Mouse (Mus musculus) limb, embryonic 15.5 days (tissue): ENCODE measurements around the gene Btbd1. TPM values are rescaled to one million over a fixed set of nuclear protein-coding genes. Genes with fewer than 3 reads are reported as not detected.
A peak's percentile ranks its signal among the peaks of the same experiment; 100 is the strongest.
"Not testable (repeated sequence)": the region's sequence is repeated elsewhere in the genome, so short reads cannot be mapped to it uniquely, and the experiment has no call there.

ENCODE experiments used
- ATAC-seq: fragments of 200-750 bp; cut with Nextera tagmentation; 2 replicates; pipeline ENCODE4 v1.8.0; 2017; ENCODE audit warnings: low read depth, moderate TSS enrichment; ENCODE audit not compliant: insufficient number of reproducible peaks, low FRiP score, low TSS enrichment
- H3K27ac ChIP-seq: fragments of 300-500 bp; sonication (generic); 2 replicates; pipeline ENCODE4 v1.5.1; 2015; ENCODE audit warnings: moderate library complexity, mild to moderate bottlenecking, inconsistent platforms
- H3K27me3 ChIP-seq: fragments of 300-500 bp; sonication (generic); 2 replicates; pipeline ENCODE4 v1.6.1; 2015; ENCODE audit warnings: inconsistent platforms
- H3K36me3 ChIP-seq: fragments of 300-500 bp; sonication (generic); 2 replicates; pipeline ENCODE4 v1.6.1; 2015; ENCODE audit warnings: inconsistent platforms
- H3K4me1 ChIP-seq: fragments of 300-500 bp; sonication (generic); 2 replicates; pipeline ENCODE4 v1.6.1; 2015; ENCODE audit warnings: inconsistent platforms
- H3K4me2 ChIP-seq: fragments of 300-500 bp; sonication (generic); 2 replicates; pipeline ENCODE4 v1.6.1; 2015; ENCODE audit warnings: mild to moderate bottlenecking, inconsistent platforms
- H3K4me3 ChIP-seq: fragments of 300-500 bp; sonication (generic); 2 replicates; pipeline ENCODE4 v1.5.1; 2015; ENCODE audit warnings: mild to moderate bottlenecking, inconsistent platforms
- H3K9ac ChIP-seq: fragments of 300-500 bp; sonication (generic); 2 replicates; pipeline ENCODE4 v1.6.1; 2015; ENCODE audit warnings: inconsistent platforms
- H3K9me3 ChIP-seq: fragments of 300-500 bp; sonication (generic); 2 replicates; pipeline ENCODE4 v1.6.1; 2016; ENCODE audit warnings: inconsistent platforms
- WGBS: fragments of 180-500 bp; shearing (Covaris S2); methylation state at CpG from one replicate; pipeline ENCODE4 v1.1.7; 2015; 5-methylcytosine and 5-hydroxymethylcytosine counted together
- polyA plus RNA-seq: library from polyadenylated mRNA; unstranded; fragments of >200 nt; fragmentation: Nextera tagmentation; extraction: Ambion mirVana; gene quantifications from 2 replicates; pipeline ENCODE4 v1.2.1, GENCODE M21; 2015

Gene Btbd1
- polyA plus RNA-seq, 1 experiment from 2014 or later, result 61.9 TPM

GRCm38 (mm10) chr7:81847777-81848176 lies 18.5 kb upstream of the Btbd1 start:
- ATAC-seq, result no peak
- H3K9ac ChIP-seq, result no peak overlapping the region
- H3K4me1 ChIP-seq, result no peaks in the 10 kb centered on the region; the same call in 1 of the 2 replicates
- no peaks in the 10 kb centered on the region for H3K9me3 ChIP-seq
- H3K27me3 ChIP-seq, result no peaks in the 10 kb centered on the region
- H3K36me3 ChIP-seq, result no peaks in the 10 kb centered on the region
- no peak overlapping the region for H3K4me3 ChIP-seq
- no peak overlapping the region for H3K4me2 ChIP-seq
- no peak overlapping the region for H3K27ac ChIP-seq
- WGBS, result 17% methylated on average over 4 of the region's 4 CpGs

DNA sequence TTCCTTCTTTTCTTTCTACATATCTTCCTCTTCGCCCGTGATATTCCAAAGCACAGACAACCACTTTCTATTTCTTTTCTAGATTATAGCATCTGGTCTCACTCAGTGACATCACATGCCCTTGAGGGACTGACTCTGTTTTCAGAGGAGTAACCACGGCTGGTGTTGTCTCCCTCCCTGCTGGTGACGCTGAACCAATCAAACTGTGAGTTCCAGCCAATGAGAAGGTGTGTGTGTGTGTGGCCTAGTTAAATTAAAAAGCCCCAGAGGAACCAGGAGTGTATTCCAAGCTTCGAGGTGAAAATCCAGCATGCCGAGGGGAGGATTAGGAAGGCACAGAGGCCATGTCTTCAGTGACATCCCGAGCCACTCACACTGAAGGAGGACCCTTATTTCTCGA lies 17.8 kb upstream of the Btbd1 start:
- 30% methylated on average over 8 of the region's 8 CpGs for WGBS

DNA sequence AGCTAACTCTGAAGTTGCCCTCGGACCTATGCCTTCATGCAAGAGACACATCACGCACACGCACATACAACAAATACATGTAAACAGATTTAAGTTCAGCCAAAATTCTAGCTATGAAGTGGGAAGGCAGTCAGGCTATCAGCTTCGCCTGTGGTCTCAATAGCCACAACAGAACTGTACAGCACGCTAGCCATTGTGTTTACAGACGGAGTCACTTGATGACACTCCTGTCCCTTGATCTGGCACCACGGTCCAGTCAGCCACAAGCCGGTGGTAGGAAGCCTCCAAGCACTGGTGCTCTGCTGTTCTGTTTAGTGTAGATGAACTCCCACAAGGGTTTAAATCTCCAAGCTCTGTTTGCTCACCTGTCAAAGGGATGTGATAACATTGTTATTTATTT lies 16.8 kb upstream of the Btbd1 start:
- H3K27me3 ChIP-seq, result no peaks in the 10 kb centered on the region
- H3K4me3 ChIP-seq, result no peak overlapping the region
- no peak overlapping the region for H3K9ac ChIP-seq
- H3K27ac ChIP-seq, result no peak overlapping the region
- ATAC-seq, result no peak
- H3K36me3 ChIP-seq, result no peaks in the 10 kb centered on the region
- H3K9me3 ChIP-seq, result no peaks in the 10 kb centered on the region
- WGBS, result 78% methylated on average over 8 of the region's 8 CpGs
- H3K4me1 ChIP-seq, result no peaks in the 10 kb centered on the region; the same call in 1 of the 2 replicates
- no peak overlapping the region for H3K4me2 ChIP-seq

More for the DNA sequence above, 17.8 kb upstream of the Btbd1 start:
- Histone ChIP-seq H3K27me3 (no peaks in the 10 kb centered on the region), H3K9me3 (no peaks in the 10 kb centered on the region), H3K9ac (no peak overlapping the region), H3K4me2 (no peak overlapping the region), H3K27ac (no peak overlapping the region), H3K36me3 (no peaks in the 10 kb centered on the region), H3K4me1 (no peaks in the 10 kb centered on the region; the same call in 1 of the 2 replicates), H3K4me3 (no peak overlapping the region)
- no peak for ATAC-seq

- no peak overlapping the region for H3K4me3 ChIP-seq
- H3K27ac ChIP-seq, result no peak overlapping the region
- no peaks in the 10 kb centered on the region; the same call in 1 of the 2 replicates for H3K4me1 ChIP-seq
- no peaks in the 10 kb centered on the region for H3K36me3 ChIP-seq
- 66% methylated on average over 3 of the region's 3 CpGs for WGBS
- no peak overlapping the region for H3K9ac ChIP-seq
- no peak overlapping the region for H3K4me2 ChIP-seq
- H3K27me3 ChIP-seq, result no peaks in the 10 kb centered on the region
- no peaks in the 10 kb centered on the region for H3K9me3 ChIP-seq
- ATAC-seq, result no peak
Observed at GRCm38 (mm10) chr7:81845313-81845712, 16.1 kb upstream of the Btbd1 start.

DNA sequence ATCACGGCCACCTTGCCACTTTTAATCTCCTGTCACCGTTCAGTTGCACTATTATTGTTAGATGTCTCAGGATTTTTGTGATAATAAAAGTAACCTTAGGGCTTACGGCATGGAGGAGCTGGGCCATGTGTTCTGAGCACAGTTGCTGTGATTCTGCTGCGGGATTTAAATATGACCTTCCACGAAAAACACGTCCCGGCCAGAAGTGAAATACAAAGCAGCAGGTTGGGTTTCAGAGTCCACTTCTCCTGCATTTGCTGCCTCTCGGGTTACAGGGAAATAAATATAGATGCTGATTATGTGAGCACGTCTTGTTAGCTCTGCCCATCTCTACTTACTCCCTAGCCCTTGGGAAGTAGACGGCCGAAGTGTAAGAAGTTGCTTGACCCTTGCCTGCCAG lies 15.6 kb upstream of the Btbd1 start:
- no peaks in the 10 kb centered on the region for H3K27me3 ChIP-seq
- no peak overlapping the region for H3K4me3 ChIP-seq
- 58% methylated on average over 11 of the region's 11 CpGs for WGBS

DNA sequence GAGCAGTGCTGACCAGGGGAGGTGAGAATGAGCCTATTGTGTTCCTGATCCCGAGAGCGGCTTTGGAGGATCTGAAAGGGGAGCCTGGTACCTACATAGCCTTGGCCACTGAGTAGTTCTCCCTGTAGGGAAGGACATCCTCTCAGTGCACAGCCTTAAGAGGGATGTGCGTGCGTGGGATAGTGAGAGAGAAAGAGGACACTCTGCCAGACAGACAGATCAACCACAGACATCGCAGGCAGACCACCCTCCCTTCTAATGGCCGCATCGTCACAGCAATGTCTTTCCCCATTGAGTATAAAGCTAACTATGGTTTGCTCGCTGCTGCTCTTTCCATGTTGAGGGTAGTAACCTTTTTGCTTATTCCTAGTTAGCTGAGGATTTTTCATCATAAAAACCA lies 14.7 kb upstream of the Btbd1 start:
- Histone ChIP-seq H3K27ac (no peak overlapping the region), H3K4me2 (no peak overlapping the region), H3K4me1 (no peaks in the 10 kb centered on the region; the same call in 1 of the 2 replicates), H3K36me3 (no peaks in the 10 kb centered on the region), H3K27me3 (no peaks in the 10 kb centered on the region), H3K9me3 (no peaks in the 10 kb centered on the region), H3K9ac (no peak overlapping the region), H3K4me3 (no peak overlapping the region)
- ATAC-seq, result no peak
- WGBS, result 80% methylated on average over 8 of the region's 8 CpGs

More for the DNA sequence above, 15.6 kb upstream of the Btbd1 start:
- no peak for ATAC-seq
- Histone ChIP-seq H3K27ac (no peak overlapping the region), H3K36me3 (no peaks in the 10 kb centered on the region), H3K9ac (no peak overlapping the region), H3K4me1 (no peaks in the 10 kb centered on the region; the same call in 1 of the 2 replicates), H3K9me3 (no peaks in the 10 kb centered on the region), H3K4me2 (no peak overlapping the region)

GRCm38 (mm10) chr7:81842998-81843397 lies 13.8 kb upstream of the Btbd1 start:
- no peak overlapping the region for H3K4me3 ChIP-seq
- WGBS, result 76% methylated on average over 1 of the region's 1 CpGs
- H3K36me3 ChIP-seq, result no peaks in the 10 kb centered on the region
- no peak overlapping the region for H3K4me2 ChIP-seq
- H3K27me3 ChIP-seq, result no peaks in the 10 kb centered on the region
- ATAC-seq, result no peak
- no peaks in the 10 kb centered on the region for H3K9me3 ChIP-seq
- no peak overlapping the region for H3K27ac ChIP-seq
- no peaks in the 10 kb centered on the region; the same call in 1 of the 2 replicates for H3K4me1 ChIP-seq
- no peak overlapping the region for H3K9ac ChIP-seq

GRCm38 (mm10) chr7:81842141-81842540 lies 12.9 kb upstream of the Btbd1 start:
- 88% methylated on average over 7 of the region's 7 CpGs for WGBS
- Histone ChIP-seq H3K4me3 (no peak overlapping the region), H3K4me1 (no peaks in the 10 kb centered on the region; the same call in 1 of the 2 replicates), H3K9me3 (no peaks in the 10 kb centered on the region), H3K9ac (no peak overlapping the region), H3K36me3 (no peaks in the 10 kb centered on the region), H3K27ac (no peak overlapping the region), H3K27me3 (no peaks in the 10 kb centered on the region), H3K4me2 (no peak overlapping the region)
- no peak for ATAC-seq

DNA sequence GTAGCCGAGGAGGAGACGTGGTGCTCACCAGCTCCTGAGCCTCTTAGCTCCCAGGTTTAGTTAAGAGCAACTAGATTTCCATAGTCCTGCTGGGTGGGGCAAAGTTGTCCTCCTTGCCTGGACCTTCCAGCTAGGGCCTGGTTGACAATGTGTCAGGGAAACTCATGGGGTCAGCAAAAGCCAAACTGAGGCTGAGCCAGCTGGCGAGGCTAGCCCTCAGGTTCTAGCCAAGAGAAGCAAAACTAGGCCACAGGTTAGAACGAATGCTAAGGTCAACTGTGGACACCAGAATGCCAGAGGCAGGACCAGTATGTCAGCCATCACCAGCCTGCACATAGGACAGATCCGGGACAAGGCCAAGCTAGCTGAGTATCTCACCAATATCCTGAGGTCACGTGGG lies 12.2 kb upstream of the Btbd1 start:
- no peak for ATAC-seq
- no peak overlapping the region for H3K4me3 ChIP-seq
- no peaks in the 10 kb centered on the region for H3K27me3 ChIP-seq
- no peaks in the 10 kb centered on the region for H3K4me1 ChIP-seq
- no peak overlapping the region for H3K27ac ChIP-seq
- no peak overlapping the region for H3K9ac ChIP-seq
- no peaks in the 10 kb centered on the region for H3K36me3 ChIP-seq
- H3K9me3 ChIP-seq, result no peaks in the 10 kb centered on the region
- no peak overlapping the region for H3K4me2 ChIP-seq
- WGBS, result 81% methylated on average over 6 of the region's 6 CpGs

- no peak for ATAC-seq
- no peak overlapping the region for H3K4me3 ChIP-seq
- peak overlapping the region; percentile 7; the same call in 1 of the 2 replicates for H3K27ac ChIP-seq
- H3K9ac ChIP-seq, result no peak overlapping the region
- no peaks in the 10 kb centered on the region for H3K36me3 ChIP-seq
- no peaks in the 10 kb centered on the region for H3K4me1 ChIP-seq
- WGBS, result 67% methylated on average over 7 of the region's 7 CpGs
- no peak overlapping the region for H3K4me2 ChIP-seq
- H3K27me3 ChIP-seq, result no peaks in the 10 kb centered on the region
- no peaks in the 10 kb centered on the region for H3K9me3 ChIP-seq
Observed at GRCm38 (mm10) chr7:81840661-81841181, 11.5 kb upstream of the Btbd1 start.

DNA sequence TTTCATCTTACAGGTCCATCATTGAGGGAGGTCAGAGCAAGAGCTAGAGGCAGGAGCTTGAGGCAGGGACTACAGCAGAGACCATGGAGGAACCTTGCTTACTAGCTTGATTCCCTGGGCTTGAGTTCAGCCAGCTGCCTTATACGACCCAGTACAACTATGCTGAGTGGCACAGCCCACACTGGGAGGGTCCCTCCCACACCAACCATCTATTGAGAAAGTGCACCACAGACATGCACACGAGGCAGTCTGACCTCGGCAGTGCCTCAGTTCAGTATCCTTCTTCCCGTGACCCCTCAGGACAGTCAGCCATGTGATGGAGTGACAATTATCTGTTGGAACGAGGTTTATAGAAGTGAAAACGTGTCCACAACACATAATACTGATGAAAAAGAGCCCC lies 10.5 kb upstream of the Btbd1 start:
- no peak overlapping the region for H3K9ac ChIP-seq
- H3K36me3 ChIP-seq, result no peaks in the 10 kb centered on the region
- no peaks in the 10 kb centered on the region for H3K4me1 ChIP-seq
- WGBS, result 56% methylated on average over 6 of the region's 6 CpGs
- H3K4me3 ChIP-seq, result no peak overlapping the region
- ATAC-seq, result no peak
- no peaks in the 10 kb centered on the region for H3K27me3 ChIP-seq
- no peaks in the 10 kb centered on the region for H3K9me3 ChIP-seq
- H3K4me2 ChIP-seq, result no peak overlapping the region
- no peak overlapping the region for H3K27ac ChIP-seq

GRCm38 (mm10) chr7:81837771-81838170 lies 8.5 kb upstream of the Btbd1 start:
- not testable (repeated sequence) for H3K27me3 ChIP-seq, H3K27ac ChIP-seq, H3K4me2 ChIP-seq, H3K4me1 ChIP-seq, ATAC-seq, H3K9ac ChIP-seq, H3K9me3 ChIP-seq, H3K36me3 ChIP-seq, H3K4me3 ChIP-seq
- 79% methylated on average over 5 of the region's 5 CpGs for whole genome bisulfite sequencing

DNA sequence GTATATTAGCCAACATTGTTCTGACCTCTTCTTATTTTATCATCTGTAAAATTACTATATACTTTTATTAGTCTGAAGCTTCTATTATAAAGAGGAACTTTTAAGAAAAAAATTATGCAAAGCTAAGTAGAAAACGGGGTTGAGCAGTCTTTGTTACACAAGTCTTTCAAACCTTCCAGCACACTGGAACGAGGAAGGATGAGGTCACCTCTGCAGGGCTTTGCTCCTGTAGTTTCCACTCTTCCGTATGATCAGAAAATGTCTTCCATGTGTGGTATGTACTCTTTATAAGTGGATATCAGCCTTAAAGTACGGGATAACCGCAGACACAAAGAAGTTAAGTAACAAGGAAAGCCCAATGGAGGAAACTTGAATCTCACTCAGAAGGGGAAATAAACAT lies 6.2 kb upstream of the Btbd1 start:
- Histone ChIP-seq H3K4me1 (no peaks in the 10 kb centered on the region), H3K4me3 (no peak overlapping the region), H3K27ac (no peak overlapping the region), H3K9me3 (no peaks in the 10 kb centered on the region), H3K4me2 (no peak overlapping the region), H3K36me3 (no peaks in the 10 kb centered on the region), H3K9ac (no peak overlapping the region), H3K27me3 (no peaks in the 10 kb centered on the region)
- no peak for ATAC-seq
- WGBS, result 57% methylated on average over 5 of the region's 5 CpGs
